Mouse (Mus musculus) central nervous system, embryonic 14 days (tissue): ENCODE data around the gene Olfr504. TPM values are rescaled to one million over a fixed set of nuclear protein-coding genes. Genes with fewer than 3 reads are reported as not detected.

ENCODE experiments used
- polyA plus RNA-seq: library from polyadenylated mRNA; depleted of rRNA; stranded (reverse); fragments of >200 nt; gene quantifications from 2 replicates; pipeline ENCODE4 v1.2.3, GENCODE M21; 2012; rRNA removed

The Olfr504 gene
- not detected in 2 replicates for polyA plus RNA-seq

DNA sequence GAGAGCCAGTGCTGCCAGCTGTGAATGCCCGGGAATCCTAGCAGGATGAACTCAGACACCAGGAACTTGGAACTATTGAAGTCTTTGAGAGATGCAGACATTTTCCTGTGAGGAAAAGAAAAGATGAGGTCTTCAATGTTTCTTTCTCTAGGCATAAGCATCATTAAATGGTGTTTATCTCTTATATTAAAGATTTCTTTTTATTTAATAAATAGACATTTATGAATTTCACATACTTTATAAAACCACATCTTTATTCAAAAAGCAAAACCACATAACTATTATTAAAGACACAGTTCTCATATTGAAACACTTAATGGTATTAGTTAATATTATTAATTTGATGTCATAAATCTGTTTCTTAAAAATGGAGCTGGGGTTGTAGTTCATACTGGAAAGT lies at the start of gene Olfr504:
TSS of gene Olfr504 (minus strand) at position 101 of the 400 bp plus-strand sequence.

DNA sequence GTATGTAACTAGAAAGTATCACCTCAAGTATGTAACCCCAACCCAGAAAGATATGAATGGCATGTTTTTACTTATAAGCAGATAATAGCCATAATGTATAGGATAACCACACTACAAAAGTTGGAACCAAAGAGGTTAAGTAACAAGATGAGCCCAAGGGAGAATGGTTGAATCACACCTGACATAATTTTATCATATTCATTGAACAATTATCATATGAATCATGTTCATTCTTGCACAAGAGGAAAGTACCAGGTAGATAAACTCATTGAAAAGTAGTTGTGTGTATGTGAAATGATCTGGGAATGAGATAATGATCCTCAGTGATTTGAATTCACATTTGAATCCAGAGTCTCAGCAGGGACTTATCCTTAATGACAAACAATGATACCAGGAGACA lies 44.9 kb upstream of the Olfr504 start, which contains the start of gene Olfr506:
TSS of gene Olfr506 (plus strand) at position 301 of the 400 bp plus-strand sequence.

DNA sequence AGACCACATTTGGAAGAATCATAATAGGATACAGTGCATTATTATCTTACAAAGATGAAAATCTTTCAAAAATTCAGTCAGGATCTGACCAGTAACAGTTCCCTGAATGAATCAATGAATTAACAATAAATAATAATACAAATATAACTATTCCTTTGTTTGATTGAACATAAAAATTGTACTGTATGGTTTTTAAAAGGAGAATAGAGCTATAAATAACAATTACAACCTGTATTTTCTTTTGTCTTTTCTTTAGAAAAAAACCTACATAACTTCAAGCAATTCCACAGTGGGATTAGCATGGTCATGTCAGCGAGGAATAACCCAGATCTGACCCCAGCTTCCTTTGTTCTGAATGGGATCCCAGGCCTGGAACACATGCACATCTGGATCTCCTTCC lies 21.4 kb downstream of the Olfr504 start, which contains the start of gene Olfr503:
TSS of gene Olfr503 (plus strand) at position 301 of the 400 bp plus-strand sequence.

DNA sequence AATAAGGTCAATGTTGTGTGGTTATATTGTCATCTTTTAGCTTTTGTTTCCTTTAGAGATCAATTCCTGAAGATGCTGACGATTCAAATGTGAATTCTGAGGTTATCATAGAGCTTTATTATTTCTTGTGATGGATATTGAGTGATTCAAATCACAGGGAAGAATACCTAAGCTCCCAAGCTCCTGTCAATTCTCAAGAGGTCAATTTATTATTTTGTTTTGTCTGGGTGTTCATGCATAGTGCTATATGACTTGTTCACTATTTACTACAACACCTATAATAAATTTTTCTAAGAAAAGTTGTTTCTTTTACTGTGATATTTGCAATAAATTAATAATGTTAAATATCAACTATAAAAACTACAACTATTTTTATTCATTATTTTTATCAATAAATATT lies 40.6 kb downstream of the Olfr504 start, which contains the start of gene Olfr502:
TSS of gene Olfr502 (minus strand) at position 101 of the 400 bp plus-strand sequence.

Other genes with a start within 250 kb of the Olfr504 start
- not detected in 2 replicates for gene Olfr492, start 242.1 kb downstream of the Olfr504 start, polyA plus RNA-seq
- not detected in 2 replicates for gene Olfr493, start 218.8 kb downstream of the Olfr504 start, polyA plus RNA-seq
- gene Olfr494, start 200.5 kb downstream of the Olfr504 start, polyA plus RNA-seq: not detected in 2 replicates
- gene Olfr495, start 172.6 kb downstream of the Olfr504 start, polyA plus RNA-seq: not detected in 2 replicates
- not detected in 2 replicates for gene Olfr497, start 145.4 kb downstream of the Olfr504 start, polyA plus RNA-seq
- not detected in 2 replicates for gene Olfr498, start 100.5 kb downstream of the Olfr504 start, polyA plus RNA-seq
- not detected in 2 replicates for gene Olfr502, start 40.7 kb downstream of the Olfr504 start, polyA plus RNA-seq
- not detected in 2 replicates for gene Olfr503, start 21.3 kb downstream of the Olfr504 start, polyA plus RNA-seq
- gene Olfr506, start 45.0 kb upstream of the Olfr504 start, polyA plus RNA-seq: 0.01 TPM in 1 of 2 replicates, not detected in the other
- not detected in 2 replicates for gene Olfr507, start 56.0 kb upstream of the Olfr504 start, polyA plus RNA-seq
- not detected in 2 replicates for gene Olfr508, start 64.2 kb upstream of the Olfr504 start, polyA plus RNA-seq
- not detected in 2 replicates for gene Olfr509, start 86.1 kb upstream of the Olfr504 start, polyA plus RNA-seq
- gene Olfr510, start 100.6 kb upstream of the Olfr504 start, polyA plus RNA-seq: not detected in 2 replicates
- gene Olfr512, start 147.5 kb upstream of the Olfr504 start, polyA plus RNA-seq: not detected in 2 replicates
- gene Olfr513, start 185.2 kb upstream of the Olfr504 start, polyA plus RNA-seq: not detected in 2 replicates